Mouse (Mus musculus) heart, postnatal 0 days (tissue): ENCODE results near the gene Agtrap.

ENCODE experiments used
- CTCF ChIP-seq: IDR thresholded peaks from 2 replicates; pipeline ENCODE4 v1.5.1; 2016; ENCODE audit warnings: antibody characterized with exemption, control low read depth, low read depth
- EP300 ChIP-seq: IDR thresholded peaks from 2 replicates; pipeline ENCODE4 v1.6.1; 2016; ENCODE audit warnings: antibody characterized with exemption, low read depth

GRCm38 (mm10) chr4:148115467-148115866 lies 27.6 kb upstream of the Agtrap start:
- TF ChIP-seq CTCF (peak; percentile 36), EP300 (no peak)
